Mouse (Mus musculus) B cell, adult 2 months (primary cell): ENCODE measurements at regions not wholly inside any gene's neighbourhood (a gene's known extent, or its start where the extent isn't known, plus 50 kb on each side); places are given as distances from the start of the nearest gene placed in this dataset.

Experiments used
- DNase-seq, 2 experiments: peaks; one replicate each; pipeline ENCODE4 v3.0.0; 2022

DNA sequence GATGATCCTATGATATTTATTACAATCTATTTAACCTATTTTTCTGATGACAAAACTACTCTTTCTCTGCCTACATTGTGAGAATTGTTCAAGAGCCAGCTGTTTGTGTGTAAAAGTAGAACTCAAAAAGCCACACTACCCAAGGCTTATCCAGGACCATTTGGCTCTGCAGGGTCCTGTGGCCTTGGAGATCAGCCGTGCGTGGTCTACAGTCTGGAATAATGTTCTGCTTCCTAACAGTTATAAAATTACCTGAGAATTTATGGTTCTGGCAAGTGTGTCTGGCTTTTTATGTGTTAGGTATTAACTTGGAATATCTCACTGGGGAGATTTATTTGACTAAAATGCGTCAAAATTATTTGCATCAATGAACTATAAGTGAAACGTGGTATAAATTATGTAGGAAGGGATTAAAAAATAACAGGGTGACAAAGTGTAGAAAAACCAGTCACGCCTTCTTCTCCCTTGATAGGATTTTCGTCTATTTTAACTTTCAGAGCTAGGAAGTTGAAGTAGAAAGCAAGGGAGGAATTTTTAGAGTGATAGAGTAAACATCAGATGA is 1789.0 kb upstream of the Gm7489 start:
- DNase-seq = no peak

- DNase-seq = no peak
These were observed 1775.9 kb upstream of the Gm7489 start for GRCm38 (mm10) chr15:52108761-52109160.

DNA sequence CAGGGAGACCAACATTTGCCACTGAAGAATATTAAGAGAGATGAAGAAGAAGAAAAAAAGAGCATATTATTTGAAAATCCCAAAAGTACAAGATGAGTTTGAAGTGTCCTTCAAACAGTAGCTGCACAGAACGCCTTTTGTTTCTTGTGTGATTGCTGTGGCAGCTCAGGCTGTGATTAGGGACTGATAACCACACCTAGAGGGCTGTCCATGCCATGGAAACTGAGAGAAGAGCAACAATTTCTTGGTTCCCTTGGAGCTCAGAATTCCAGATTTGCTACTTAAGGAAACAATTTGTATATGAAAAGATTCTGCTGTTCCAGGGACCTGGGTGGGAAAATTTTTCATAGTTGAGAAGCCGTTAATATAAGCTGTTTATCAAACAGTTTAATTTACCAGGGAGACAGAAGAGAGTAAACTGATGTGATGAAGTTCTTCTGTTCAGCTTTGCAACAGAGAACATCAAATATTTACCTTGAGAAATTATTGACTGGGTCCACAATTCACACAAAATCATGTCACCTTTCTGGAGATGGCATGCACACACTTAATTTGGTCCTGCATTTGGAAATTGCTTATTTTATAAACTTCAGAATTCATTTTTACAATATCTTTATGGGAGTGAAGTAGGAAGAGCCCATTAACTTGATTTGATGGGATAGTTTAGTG is 1770.2 kb upstream of the Gm7489 start:
- DNase-seq = no peak

DNA sequence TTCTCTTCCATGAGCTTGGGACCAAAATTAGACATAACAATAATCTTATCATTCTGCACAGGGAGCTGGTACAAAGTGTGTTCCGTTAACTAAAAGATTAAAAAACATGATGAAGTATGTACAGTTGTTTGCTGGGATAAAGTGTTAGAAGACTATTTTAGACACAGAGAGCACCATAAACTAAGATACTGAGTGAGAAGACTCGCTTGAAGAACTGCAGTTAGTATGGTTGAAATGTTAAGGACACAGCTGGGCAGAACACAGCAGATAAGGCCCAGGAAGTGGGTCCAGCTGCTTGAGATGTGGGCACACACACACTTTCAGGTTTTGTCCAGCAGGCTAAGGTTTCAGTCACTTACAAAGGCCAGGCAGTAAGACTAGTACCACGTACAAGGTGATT is 1748.0 kb upstream of the Gm7489 start:
- no peak for DNase-seq

- no peak for DNase-seq
These were observed 1731.3 kb upstream of the Gm7489 start for GRCm38 (mm10) chr15:52153421-52153820.

GRCm38 (mm10) chr15:52155784-52156183 is 1728.9 kb upstream of the Gm7489 start:
- DNase-seq = no peak

DNA sequence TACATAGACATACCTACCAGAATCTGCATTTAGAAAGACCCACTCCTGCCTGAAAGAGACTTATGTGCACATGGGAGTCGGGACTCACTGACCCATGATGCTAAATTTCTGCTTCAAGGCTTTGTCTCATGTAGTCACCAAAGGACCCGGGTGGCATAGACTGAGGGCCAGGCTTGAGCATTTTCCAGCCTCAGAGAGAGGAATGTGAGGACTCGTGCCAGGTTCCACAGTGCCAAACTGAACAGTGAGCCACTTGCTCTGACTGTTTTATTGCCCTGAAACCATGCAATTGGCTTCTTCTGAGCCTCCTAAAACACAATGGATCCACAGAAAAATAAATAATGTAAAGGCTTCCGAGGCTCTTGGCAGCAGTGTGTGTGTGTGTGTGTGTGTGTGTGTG is 1727.9 kb upstream of the Gm7489 start:
- DNase-seq = no peak

DNA sequence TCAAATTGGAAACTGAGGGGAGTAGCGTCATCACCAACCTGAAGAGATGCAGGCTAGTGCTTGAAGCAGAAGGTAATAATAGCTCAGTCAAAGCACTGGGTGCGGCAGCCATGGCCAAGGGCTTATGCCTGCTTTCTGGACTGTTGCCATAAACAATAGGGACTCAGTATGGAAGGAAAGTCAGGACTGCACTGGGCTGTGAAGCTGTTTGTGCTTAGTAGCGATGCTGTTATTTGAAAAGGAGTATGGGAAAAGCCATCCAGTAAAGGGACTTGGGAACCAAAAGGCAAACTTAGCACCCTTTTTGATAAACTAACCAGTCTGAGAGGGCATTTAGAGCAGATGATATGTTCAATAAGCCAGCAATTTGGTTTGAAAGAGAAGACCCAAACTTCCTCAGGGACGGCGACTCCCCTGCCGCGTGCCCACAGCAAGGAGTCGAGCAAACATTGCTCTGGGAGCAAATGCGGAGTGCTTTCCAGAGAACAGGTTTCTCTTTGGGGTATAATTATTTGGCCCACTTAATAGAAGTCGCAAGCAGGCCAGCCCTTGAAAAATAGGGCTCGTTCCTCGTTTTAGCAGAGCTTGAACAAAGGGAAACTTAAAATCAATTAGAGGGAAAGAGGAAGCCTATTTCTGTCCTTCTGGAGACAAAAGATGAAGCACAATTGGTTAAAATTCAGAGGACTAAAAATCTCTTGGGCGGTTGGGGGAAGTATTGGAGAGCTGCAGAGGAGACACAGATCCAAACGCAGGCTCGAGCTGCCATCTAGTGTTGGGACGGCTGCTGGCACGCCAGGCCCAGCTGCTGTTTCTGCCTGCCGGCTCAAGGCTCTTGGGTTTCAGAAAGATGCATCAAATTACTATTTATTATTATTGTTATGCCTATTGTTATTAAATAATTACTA is 1724.3 kb upstream of the Gm7489 start:
- DNase-seq = peak; percentile 37 to 40

GRCm38 (mm10) chr15:52161089-52161442 is 1723.6 kb upstream of the Gm7489 start:
- no peak for DNase-seq

DNA sequence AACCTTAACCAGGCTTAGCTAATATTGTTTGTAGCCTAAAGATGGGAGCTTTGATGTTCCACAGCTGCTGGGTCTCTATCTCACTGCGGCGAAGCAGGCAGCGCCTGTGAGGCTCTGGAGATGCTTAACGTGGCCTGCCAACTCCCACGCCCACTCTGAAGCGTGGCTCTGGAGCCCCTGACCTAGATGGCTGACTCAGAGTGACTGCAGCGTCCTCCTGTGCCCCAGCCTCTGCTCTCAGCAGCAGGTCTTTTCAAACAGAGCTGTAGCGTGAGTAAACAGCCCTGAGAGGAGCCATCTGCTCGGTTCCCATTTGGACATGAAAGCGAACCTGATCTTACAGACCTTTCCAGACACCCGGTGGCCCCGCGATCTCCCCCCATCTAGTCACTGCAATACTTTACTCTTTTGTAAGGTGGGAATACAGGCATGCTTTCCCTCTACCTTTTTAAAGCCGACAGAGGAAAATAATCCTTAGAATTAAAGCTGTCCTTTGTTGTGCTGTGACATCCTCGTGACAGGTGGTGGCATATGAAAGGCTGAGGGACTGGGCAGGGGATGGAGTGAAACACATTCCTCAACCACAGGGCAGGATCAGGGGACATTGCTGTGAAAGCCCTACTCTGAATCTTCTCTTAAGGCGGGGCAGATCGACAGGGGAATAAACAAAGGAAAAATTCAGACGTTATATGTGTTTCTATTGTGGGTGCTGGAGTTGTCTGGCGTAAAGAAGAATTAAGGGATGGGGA is 1723.0 kb upstream of the Gm7489 start:
- no peak for DNase-seq

- DNase-seq = no peak
These were observed 1718.6 kb upstream of the Gm7489 start for GRCm38 (mm10) chr15:52166144-52166543.

- no peak for DNase-seq
These were observed 1717.9 kb upstream of the Gm7489 start for GRCm38 (mm10) chr15:52166595-52167443.

GRCm38 (mm10) chr15:52167811-52168210 is 1716.9 kb upstream of the Gm7489 start:
- DNase-seq = no peak

- no peak for DNase-seq
These were observed 1707.8 kb upstream of the Gm7489 start for GRCm38 (mm10) chr15:52176951-52177350.

- no peak for DNase-seq
These were observed 1706.0 kb upstream of the Gm7489 start for GRCm38 (mm10) chr15:52178668-52179067.

- DNase-seq = no peak
These were observed 1705.3 kb upstream of the Gm7489 start for GRCm38 (mm10) chr15:52179379-52179778.

DNA sequence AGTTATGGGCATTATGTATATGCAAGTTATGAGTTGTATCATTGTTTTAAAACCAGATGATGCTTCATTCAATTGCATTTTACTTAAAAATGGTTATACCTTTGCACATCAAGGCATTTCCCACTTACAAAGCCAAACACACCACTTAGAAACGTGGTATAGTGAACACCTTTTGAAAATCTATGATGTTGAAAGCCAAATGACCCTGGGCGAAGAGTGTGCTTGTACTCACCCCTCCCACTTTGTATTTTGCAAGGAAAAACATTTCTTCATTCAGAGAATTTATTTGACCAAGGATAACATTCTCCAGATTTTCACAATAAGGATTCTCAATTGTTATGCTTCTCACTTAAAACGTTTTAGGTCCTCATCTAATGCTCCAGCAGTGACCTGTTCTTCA is 1693.5 kb upstream of the Gm7489 start:
- DNase-seq = no peak

- no peak for DNase-seq
These were observed 1677.4 kb upstream of the Gm7489 start for GRCm38 (mm10) chr15:52207271-52207670.

- DNase-seq = no peak
These were observed 1652.3 kb upstream of the Gm7489 start for GRCm38 (mm10) chr15:52232442-52232841.

GRCm38 (mm10) chr15:52236220-52236619 is 1648.5 kb upstream of the Gm7489 start:
- no peak for DNase-seq

DNA sequence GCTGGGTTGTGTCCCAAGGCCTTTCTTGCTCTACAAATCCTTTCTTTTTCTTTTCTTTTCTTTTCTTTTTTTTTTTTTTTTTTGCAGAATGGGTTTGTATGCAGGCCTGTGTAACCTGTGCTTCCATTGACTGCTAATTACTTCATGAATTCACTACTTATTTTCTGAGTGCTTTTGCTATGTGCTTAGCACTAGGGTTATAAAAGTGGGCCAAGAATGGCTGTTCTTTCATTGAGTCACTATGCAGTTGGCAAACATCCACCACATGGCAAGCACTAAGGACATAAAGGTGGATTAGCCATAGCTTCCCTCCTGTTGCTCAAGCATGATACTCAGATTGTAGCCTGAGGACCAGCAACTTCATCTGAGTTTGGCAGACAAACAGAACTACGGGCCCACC is 1641.8 kb upstream of the Gm7489 start:
- DNase-seq = no peak
